Mouse (Mus musculus): ENCODE measurements at regions not wholly inside any gene's neighbourhood (a gene's known extent, or its start where the extent isn't known, plus 50 kb on each side); places are given as distances from the start of the nearest gene placed in this dataset.
A peak's percentile ranks its signal among the peaks of the same experiment; 100 is the strongest.
"Not testable (repeated sequence)": the region's sequence is repeated elsewhere in the genome, so short reads cannot be mapped to it uniquely, and the experiment has no call there.

DNA sequence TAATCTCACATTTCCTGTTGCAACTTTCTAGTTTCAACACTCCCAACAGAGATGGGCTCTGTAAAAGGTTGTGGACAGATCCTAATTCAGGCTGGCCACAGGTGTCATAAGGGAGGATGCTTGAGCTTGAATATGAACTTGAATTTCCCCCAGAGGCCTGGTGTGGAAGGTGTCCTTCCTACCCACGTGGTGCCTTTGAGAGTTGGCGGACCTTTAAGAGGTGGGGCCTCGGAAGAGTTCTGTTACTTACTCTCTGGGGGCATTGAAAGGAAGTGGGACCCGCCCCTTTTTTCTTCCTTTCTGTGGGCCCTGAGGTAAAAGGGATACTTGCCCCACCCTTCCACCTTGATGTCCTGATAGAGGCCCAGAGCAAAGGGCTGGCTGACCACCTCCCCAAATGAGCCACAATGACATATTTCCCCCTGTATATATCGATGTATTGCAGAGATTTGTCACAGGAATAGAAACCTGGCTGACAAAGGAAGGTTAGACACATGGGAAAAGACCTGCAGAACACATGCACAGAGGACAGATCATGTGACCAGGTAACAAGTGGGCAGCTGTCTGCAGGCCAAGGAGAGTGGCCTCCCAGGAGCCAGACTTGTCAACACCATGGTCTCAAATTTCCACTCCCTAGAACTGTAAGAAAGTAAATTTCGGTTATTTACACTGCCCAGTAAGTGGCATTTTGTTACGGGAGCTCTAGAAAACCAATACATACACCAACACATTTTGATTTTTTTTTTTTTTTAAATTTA, 84.2 kb upstream of the Klf13 start:
- Histone ChIP-seq H3K27me3 (no peaks in the 10 kb centered on the region), H3K36me3 (no peaks in the 10 kb centered on the region), H3K27ac (no peak overlapping the region), H3K4me2 (no peak overlapping the region), H3K9me3 (replicated peaks) (no peaks in the 10 kb centered on the region), H3K4me1 (peaks cover 13% of the 10 kb centered on the region; the same call in 1 of the 2 replicates), H3K4me3 (replicated peaks) (no peak overlapping the region), H3K9ac (no peak overlapping the region)
- no peak for ATAC-seq (replicated peaks; ENCODE audit: low FRiP score)
- 57% methylated on average over 7 of the region's 7 CpGs for WGBS

DNA sequence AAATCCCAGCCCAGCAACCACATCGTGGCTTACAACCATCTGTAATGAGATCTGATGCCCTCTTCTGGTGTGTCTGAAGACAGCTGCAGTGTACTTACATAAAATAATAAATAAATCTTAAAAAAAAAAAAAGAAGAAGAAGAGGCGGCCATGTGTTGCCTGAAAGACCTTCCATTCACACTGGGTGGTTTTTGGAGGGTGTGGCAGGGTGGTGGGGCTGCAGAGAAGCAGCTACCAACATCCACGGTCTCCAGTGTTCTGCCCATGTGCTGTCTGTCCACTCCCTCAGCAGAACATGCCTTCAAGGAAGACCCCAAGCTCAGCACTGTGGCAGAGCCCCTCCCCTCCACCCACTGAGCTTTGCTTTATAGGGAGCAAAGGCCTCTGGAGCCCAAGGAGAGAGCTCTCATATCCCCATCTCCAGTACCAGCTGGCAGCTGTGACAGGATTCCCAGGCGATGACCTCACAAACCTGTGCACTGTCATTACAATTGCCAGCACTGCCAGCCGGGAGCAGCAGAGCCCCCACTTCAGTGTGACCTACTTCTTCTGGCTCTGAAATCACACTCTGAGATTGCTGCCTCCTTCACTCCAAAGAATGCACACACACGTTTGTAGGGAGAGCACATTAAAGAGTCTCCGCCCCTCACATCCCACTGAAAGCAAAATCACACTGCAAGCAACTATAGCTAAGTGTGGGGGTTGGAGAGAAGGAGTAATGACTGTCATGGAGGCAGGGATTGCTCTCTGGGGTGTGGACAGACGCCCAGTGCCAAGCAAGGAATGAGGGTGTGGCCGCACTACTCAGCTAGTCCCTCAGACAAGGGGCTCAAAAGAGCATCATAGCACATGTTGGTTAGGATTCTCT, 82.8 kb upstream of the Klf13 start:
- 59% methylated on average over 9 of the region's 9 CpGs for WGBS
- peak; percentile 57 for ATAC-seq (replicated peaks; ENCODE audit: low FRiP score)
- H3K27ac ChIP-seq, result 0 out of 2 replicates have a peak overlapping the region, but pooled peaks have one; percentile 48

DNA sequence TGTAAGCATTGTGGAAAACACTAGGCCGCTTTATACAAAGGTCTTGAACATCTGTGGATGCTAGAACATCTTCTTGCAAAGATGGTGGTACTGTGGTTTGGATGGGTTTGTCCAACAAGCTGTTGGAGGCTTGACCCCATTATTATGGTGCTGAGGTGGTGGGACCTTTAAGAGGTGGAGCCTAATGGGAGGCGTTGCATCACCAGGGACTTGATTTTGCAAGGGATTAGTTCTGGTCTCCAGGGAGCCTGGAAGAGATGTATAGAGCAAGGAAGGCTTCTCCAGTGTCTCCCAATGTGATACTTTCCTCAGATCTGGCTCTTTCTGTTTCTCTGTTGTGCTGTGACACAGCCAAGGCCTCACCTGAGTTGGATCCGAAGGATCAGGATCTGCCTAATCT, 79.4 kb upstream of the Klf13 start:
- no peak overlapping the region for H3K4me2 ChIP-seq
- 76% methylated on average over 3 of the region's 3 CpGs for WGBS
- no peak overlapping the region for H3K27ac ChIP-seq
- no peaks in the 10 kb centered on the region for H3K27me3 ChIP-seq
- ATAC-seq (replicated peaks; ENCODE audit: low FRiP score), result no peak
- no peak overlapping the region for H3K4me3 ChIP-seq (replicated peaks)
- no peaks in the 10 kb centered on the region for H3K36me3 ChIP-seq
- no peak overlapping the region for H3K9ac ChIP-seq
- H3K4me1 ChIP-seq, result peaks cover 16% of the 10 kb centered on the region
- no peaks in the 10 kb centered on the region for H3K9me3 ChIP-seq (replicated peaks)

More for the DNA sequence above, 82.8 kb upstream of the Klf13 start:
- Histone ChIP-seq H3K4me3 (replicated peaks) (no peak overlapping the region), H3K36me3 (no peaks in the 10 kb centered on the region), H3K4me2 (no peak overlapping the region), H3K4me1 (peaks cover 16% of the 10 kb centered on the region), H3K9ac (no peak overlapping the region), H3K27me3 (no peaks in the 10 kb centered on the region), H3K9me3 (replicated peaks) (no peaks in the 10 kb centered on the region)

DNA sequence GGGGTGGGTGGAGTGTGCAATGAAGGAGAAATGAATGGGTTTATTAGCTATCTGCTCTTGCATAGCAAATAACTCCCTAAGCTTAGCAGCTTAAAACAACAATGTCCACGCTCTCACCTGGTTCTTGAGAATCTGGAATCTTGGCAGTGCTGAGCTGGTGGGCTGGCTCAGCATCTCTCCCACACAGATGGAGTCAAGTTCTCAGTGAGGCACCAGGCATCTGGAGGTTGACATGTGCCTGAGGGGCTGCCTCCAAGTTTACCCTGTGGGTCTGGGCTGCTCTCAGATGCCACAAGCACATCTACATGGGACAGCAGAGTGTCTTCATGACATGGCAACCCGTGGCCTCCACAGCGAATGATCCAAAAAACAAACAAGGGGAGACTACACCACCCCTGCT, 78.2 kb upstream of the Klf13 start:
- 67% methylated on average over 3 of the region's 3 CpGs for WGBS
- ATAC-seq (replicated peaks; ENCODE audit: low FRiP score), result peak; percentile 49; the same call in 1 of the 2 replicates

DNA sequence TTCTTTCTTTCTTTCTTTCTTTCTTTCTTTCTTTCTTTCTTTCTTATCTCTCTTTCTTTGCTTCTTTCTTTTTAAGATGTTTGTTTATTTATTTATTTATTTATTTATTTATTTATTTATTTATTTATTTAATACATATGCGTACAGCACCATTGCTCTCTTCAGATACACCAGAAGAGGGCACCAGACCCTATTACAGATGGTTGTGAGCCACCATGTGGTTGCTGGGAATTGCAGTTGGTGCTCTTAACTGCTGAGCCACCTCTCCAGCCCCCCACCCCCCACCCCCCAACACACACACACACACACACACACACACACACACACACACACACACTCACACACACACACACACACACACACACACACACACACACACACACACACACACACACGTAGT, 76.4 kb upstream of the Klf13 start:
- H3K27me3 ChIP-seq; H3K36me3 ChIP-seq; ATAC-seq (replicated peaks; ENCODE audit: low FRiP score); H3K9me3 ChIP-seq (replicated peaks); H3K4me1 ChIP-seq; H3K4me2 ChIP-seq; H3K9ac ChIP-seq; H3K4me3 ChIP-seq (replicated peaks); H3K27ac ChIP-seq: not testable (repeated sequence)
- 87% methylated on average over 2 of the region's 2 CpGs for WGBS

More for the DNA sequence above, 78.2 kb upstream of the Klf13 start:
- Histone ChIP-seq H3K27me3 (no peaks in the 10 kb centered on the region), H3K4me3 (replicated peaks) (no peak overlapping the region), H3K36me3 (no peaks in the 10 kb centered on the region), H3K4me1 (peaks cover 11% of the 10 kb centered on the region), H3K9me3 (replicated peaks) (no peaks in the 10 kb centered on the region), H3K9ac (no peak overlapping the region), H3K27ac (no peak overlapping the region), H3K4me2 (no peak overlapping the region)

DNA sequence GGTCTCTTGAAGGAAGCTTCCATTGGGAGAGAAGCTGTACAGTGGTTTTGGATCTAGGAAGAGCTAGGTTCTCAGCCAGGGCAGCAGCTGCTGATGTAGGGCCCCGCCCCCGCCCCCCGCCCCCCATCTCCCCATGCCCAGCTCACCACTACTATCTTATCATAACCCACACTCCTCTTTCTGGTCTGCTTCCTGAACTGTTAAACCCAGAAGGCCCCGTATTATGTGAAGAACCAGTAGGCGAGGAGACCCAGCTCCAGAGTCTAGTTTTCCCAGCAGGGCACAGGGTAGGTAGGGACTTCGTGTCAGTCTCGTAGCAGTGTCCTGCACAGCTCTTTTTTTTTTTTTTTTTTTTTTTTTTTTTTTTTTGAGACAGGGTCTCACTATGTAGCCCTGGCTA, 75.5 kb upstream of the Klf13 start:
- H3K27me3 ChIP-seq, result no peaks in the 10 kb centered on the region
- H3K4me3 ChIP-seq (replicated peaks), result no peak overlapping the region
- 80% methylated on average over 7 of the region's 7 CpGs for WGBS
- H3K4me1 ChIP-seq, result peaks cover 6% of the 10 kb centered on the region
- no peak overlapping the region for H3K9ac ChIP-seq
- no peaks in the 10 kb centered on the region for H3K9me3 ChIP-seq (replicated peaks)
- no peak for ATAC-seq (replicated peaks; ENCODE audit: low FRiP score)
- H3K4me2 ChIP-seq, result no peak overlapping the region
- no peak overlapping the region for H3K27ac ChIP-seq
- H3K36me3 ChIP-seq, result no peaks in the 10 kb centered on the region

DNA sequence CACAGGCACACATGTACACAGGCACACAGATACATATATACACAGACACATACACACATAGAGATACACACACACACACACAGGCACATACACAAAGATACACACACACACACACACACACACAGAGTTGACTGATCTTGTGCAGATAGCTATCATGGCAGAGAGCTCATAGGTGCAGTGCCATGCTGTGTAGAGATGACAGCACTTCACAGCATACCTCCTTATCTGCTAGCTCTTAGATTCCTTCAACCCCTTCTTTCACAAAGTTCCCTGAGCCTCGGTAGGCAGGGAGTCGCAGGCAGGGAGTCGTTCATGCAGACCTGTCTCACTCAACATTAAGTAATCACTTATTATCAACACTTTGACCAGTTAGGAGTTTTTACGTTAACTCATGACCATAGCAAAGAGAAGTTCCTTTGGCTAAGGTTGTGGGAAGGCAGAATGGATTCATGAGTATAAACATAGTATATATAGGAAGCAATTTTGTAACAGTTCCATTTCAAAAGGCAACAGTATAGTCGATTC, 74.4 kb upstream of the Klf13 start:
- H3K27me3 ChIP-seq, result no peaks in the 10 kb centered on the region
- no peaks in the 10 kb centered on the region for H3K36me3 ChIP-seq
- no peak overlapping the region for H3K9ac ChIP-seq
- no peak for ATAC-seq (replicated peaks; ENCODE audit: low FRiP score)
- no peak overlapping the region for H3K27ac ChIP-seq
- no peaks in the 10 kb centered on the region for H3K9me3 ChIP-seq (replicated peaks)
- H3K4me1 ChIP-seq, result peaks cover 6% of the 10 kb centered on the region
- H3K4me3 ChIP-seq (replicated peaks), result no peak overlapping the region
- WGBS, result 77% methylated on average over 5 of the region's 5 CpGs
- no peak overlapping the region for H3K4me2 ChIP-seq

DNA sequence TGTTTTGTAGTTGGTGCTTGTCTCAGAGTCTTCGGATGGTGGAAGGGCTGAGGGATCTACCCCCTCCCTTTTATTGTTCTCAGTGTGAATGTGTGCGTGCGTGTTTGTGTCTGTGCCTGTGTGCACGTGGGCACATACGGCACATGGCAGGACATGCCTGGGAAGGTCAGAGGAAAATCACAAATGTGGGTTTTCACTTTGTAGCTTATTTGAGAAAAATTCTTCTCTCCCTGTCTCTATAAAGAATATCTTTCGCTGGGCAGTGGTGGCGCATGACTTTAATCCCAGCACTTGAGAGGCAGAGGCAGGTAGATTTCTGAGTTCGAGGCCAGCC, 73.5 kb upstream of the Klf13 start:
- H3K27ac ChIP-seq, result no peak overlapping the region
- WGBS, result 85% methylated on average over 8 of the region's 8 CpGs
- no peak overlapping the region for H3K9ac ChIP-seq

DNA sequence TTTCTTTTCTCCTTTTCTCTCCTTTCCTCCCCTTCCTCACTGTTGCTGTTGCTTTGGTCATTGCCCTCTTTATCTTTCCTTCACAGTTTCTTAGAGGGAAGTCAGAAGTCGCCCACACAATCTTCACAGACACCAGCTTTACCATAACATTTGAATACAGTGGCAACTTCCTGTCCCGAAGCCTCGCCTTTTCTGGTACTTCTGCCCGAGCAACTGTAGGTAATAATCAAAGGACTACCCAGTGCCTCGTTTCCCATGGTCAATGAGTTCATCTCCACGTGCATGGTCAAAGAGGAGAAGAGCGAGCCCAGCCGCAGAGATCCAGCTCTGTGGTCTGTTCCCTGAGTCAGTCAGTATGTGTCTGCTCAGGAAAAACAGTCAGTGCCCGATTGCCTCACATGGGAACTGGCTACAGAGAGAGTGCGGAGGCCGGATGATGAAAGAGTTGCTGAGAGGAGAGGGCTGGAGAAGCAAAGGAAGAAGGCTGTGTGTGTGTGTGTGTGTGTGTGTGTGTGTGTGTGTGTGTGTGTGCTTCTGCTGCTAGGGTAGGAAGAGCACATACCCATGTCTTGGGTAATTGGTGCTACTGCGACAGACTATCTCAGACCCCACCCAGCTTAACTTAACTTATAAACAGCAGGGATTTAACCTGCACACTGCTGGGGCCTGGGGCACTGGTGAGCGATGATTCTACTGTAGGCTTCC, 73.0 kb upstream of the Klf13 start:
- no peak for ATAC-seq (replicated peaks; ENCODE audit: low FRiP score)
- Histone ChIP-seq H3K4me3 (replicated peaks) (no peak overlapping the region), H3K27me3 (no peaks in the 10 kb centered on the region), H3K4me2 (no peak overlapping the region), H3K36me3 (no peaks in the 10 kb centered on the region), H3K9me3 (replicated peaks) (no peaks in the 10 kb centered on the region), H3K27ac (no peak overlapping the region), H3K4me1 (peaks cover 1% of the 10 kb centered on the region), H3K9ac (no peak overlapping the region)
- WGBS, result 69% methylated on average over 13 of the region's 13 CpGs

More for the DNA sequence above, 73.5 kb upstream of the Klf13 start:
- no peaks in the 10 kb centered on the region for H3K9me3 ChIP-seq (replicated peaks)
- H3K27me3 ChIP-seq, result no peaks in the 10 kb centered on the region
- no peaks in the 10 kb centered on the region for H3K36me3 ChIP-seq
- H3K4me2 ChIP-seq, result no peak overlapping the region
- H3K4me1 ChIP-seq, result peaks cover 6% of the 10 kb centered on the region
- no peak overlapping the region for H3K4me3 ChIP-seq (replicated peaks)
- ATAC-seq (replicated peaks; ENCODE audit: low FRiP score), result no peak

DNA sequence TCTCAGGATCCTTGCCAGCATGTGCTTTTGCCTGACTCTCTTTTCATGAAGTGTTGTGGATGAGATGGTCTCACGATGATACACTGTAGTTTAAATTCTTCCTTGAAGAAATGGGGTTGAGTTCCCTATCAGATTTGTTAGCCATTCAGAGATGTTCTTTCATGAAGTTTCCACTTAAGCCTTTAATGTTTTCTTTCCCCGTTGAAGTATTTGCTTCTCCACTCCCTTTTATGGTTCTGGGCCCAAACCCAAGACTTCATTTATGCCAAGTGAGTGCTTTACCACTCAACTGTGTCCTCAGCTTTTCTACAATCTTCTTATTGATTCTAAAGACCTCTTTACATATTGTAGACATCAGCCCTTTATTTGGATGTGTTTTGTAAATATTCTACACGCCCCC, 71.9 kb upstream of the Klf13 start:
- Histone ChIP-seq H3K9me3 (replicated peaks) (no peaks in the 10 kb centered on the region), H3K4me2 (no peak overlapping the region), H3K4me1 (no peaks in the 10 kb centered on the region), H3K4me3 (replicated peaks) (no peak overlapping the region), H3K27me3 (no peaks in the 10 kb centered on the region), H3K36me3 (no peaks in the 10 kb centered on the region), H3K9ac (no peak overlapping the region), H3K27ac (no peak overlapping the region)
- WGBS, result 84% methylated on average over 3 of the region's 3 CpGs
- no peak for ATAC-seq (replicated peaks; ENCODE audit: low FRiP score)

DNA sequence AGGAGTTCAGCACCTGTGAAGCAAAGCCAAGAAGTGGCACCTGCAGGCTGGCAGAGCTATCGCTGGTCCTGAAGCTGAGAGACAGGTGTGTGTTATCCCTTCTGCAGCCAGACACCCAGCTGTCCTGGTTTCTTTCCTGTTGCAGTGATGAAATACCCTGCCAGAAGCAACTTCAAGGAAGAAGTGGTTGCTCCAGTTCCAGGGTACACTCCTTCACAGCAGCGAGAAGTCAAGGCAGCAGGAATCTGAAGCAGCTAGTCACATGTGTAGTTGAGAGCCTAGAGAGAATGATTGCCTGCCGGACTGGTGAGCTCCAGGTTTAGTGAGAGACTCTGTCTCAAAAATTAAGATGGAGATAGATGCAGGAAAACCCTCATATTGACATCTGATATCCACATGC, 69.1 kb upstream of the Klf13 start:
- H3K27me3 ChIP-seq, result no peaks in the 10 kb centered on the region
- H3K36me3 ChIP-seq, result no peaks in the 10 kb centered on the region
- WGBS, result 89% methylated on average over 3 of the region's 3 CpGs

DNA sequence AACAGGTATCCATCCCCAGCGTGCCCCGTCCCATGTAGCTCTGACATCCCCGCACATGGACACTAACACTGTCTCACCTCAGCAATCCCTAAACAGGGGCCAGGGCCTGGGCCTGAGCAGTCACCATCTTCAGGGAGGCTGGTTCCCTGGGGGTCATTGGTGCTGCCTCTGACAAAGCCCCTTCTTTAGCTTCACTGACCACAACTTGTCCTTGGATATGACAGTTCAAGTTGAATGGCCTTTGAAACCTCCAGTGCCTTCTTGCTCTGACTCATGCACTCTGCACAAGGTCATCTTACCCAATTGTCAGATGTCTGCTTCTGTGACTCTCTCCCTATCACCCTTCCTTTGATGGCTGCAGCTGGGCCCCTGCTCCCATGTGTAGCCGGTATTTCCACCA, 68.2 kb upstream of the Klf13 start:
- 84% methylated on average over 4 of the region's 4 CpGs for WGBS
- Histone ChIP-seq H3K36me3 (no peaks in the 10 kb centered on the region), H3K9ac (no peak overlapping the region), H3K27ac (no peak overlapping the region), H3K27me3 (no peaks in the 10 kb centered on the region), H3K9me3 (replicated peaks) (no peaks in the 10 kb centered on the region), H3K4me2 (no peak overlapping the region), H3K4me3 (replicated peaks) (no peak overlapping the region), H3K4me1 (no peaks in the 10 kb centered on the region)
- ATAC-seq (replicated peaks; ENCODE audit: low FRiP score), result no peak

More for the DNA sequence above, 69.1 kb upstream of the Klf13 start:
- no peak for ATAC-seq (replicated peaks; ENCODE audit: low FRiP score)
- no peaks in the 10 kb centered on the region for H3K9me3 ChIP-seq (replicated peaks)
- no peak overlapping the region for H3K4me3 ChIP-seq (replicated peaks)
- no peak overlapping the region for H3K27ac ChIP-seq
- H3K4me1 ChIP-seq, result no peaks in the 10 kb centered on the region
- H3K4me2 ChIP-seq, result no peak overlapping the region
- no peak overlapping the region for H3K9ac ChIP-seq
